Mouse (Mus musculus): ENCODE measurements around the gene Rab3c. TPM values are rescaled to one million over a fixed set of nuclear protein-coding genes. Genes with fewer than 3 reads are reported as not detected.
A peak's percentile ranks its signal among the peaks of the same experiment; 100 is the strongest.

The Rab3c gene
- total and polyA plus RNA-seq, 3 experiments: 0.16 to 0.20 TPM; not detected in 1

GRCm38 (mm10) chr13:110031886-110032285 lies 248.9 kb downstream of the Rab3c start:
- Histone ChIP-seq H3K9ac (ENCODE audit: low read depth, low read length) (no peak overlapping the region), H3K27me3 (ENCODE audit: control insufficient read depth, insufficient read depth, low read length) (no peaks in the 10 kb centered on the region), H3K4me3 (no peak overlapping the region), H3K4me1 (ENCODE audit: control insufficient read depth, insufficient read depth, low read length) (no peaks in the 10 kb centered on the region), H3K36me3 (ENCODE audit: control insufficient read depth, insufficient read depth, low read length) (no peaks in the 10 kb centered on the region), H3K79me2 (replicated peaks; ENCODE audit: control insufficient read depth, insufficient read depth, low read length) (no peaks in the 10 kb centered on the region), H3K27ac (no peak overlapping the region)
- TF ChIP-seq POLR2A (IDR thresholded peaks at IDR 0.05; ENCODE audit: insufficient read depth, low read depth, low read length): no peak
- TF ChIP-seq CTCF (IDR thresholded peaks at IDR 0.05): no peak
- no peak for TF ChIP-seq EP300 (IDR thresholded peaks at IDR 0.05; ENCODE audit: insufficient read depth, low read depth, low read length)
- WGBS: 31% methylated on average over 6 of the region's 6 CpGs
- intact Hi-C loops (cut with DNase I): no loop called here
- DNase-seq: no peak

- Histone ChIP-seq H3K79me2 (replicated peaks; ENCODE audit: control insufficient read depth, insufficient read depth, low read length) (no peaks in the 10 kb centered on the region), H3K4me1 (ENCODE audit: control insufficient read depth, insufficient read depth, low read length) (no peaks in the 10 kb centered on the region), H3K9ac (ENCODE audit: low read depth, low read length) (no peak overlapping the region), H3K27ac (no peak overlapping the region), H3K4me3 (no peak overlapping the region), H3K27me3 (ENCODE audit: control insufficient read depth, insufficient read depth, low read length) (no peaks in the 10 kb centered on the region), H3K36me3 (ENCODE audit: control insufficient read depth, insufficient read depth, low read length) (no peaks in the 10 kb centered on the region)
- DNase-seq: no peak
- TF ChIP-seq EP300 (IDR thresholded peaks at IDR 0.05; ENCODE audit: insufficient read depth, low read depth, low read length): no peak
- no peak for TF ChIP-seq CTCF (IDR thresholded peaks at IDR 0.05)
- no peak for TF ChIP-seq POLR2A (IDR thresholded peaks at IDR 0.05; ENCODE audit: insufficient read depth, low read depth, low read length)
- intact Hi-C loops (cut with DNase I): no loop called here
- 65% methylated on average over 8 of the region's 8 CpGs for WGBS
Observed at GRCm38 (mm10) chr13:110031061-110031460, 249.7 kb downstream of the Rab3c start.

- H3K36me3 ChIP-seq (ENCODE audit: control insufficient read depth, insufficient read depth, low read length): no peaks in the 10 kb centered on the region
- H3K27ac ChIP-seq: no peak overlapping the region
- 84% methylated on average over 10 of the region's 10 CpGs for WGBS
- no peaks in the 10 kb centered on the region for H3K27me3 ChIP-seq (ENCODE audit: control insufficient read depth, insufficient read depth, low read length)
- intact Hi-C loops (cut with DNase I): loop anchor here (5.0 kb wide), 1 partner anchor 247 kb away; no protein-coding TSS in a partner anchor
- H3K4me1 ChIP-seq (ENCODE audit: control insufficient read depth, insufficient read depth, low read length): no peaks in the 10 kb centered on the region
- TF ChIP-seq EP300 (IDR thresholded peaks at IDR 0.05; ENCODE audit: insufficient read depth, low read depth, low read length) (no peak), POLR2A (IDR thresholded peaks at IDR 0.05; ENCODE audit: insufficient read depth, low read depth, low read length) (no peak)
- H3K4me3 ChIP-seq: no peak overlapping the region
- H3K79me2 ChIP-seq (replicated peaks; ENCODE audit: control insufficient read depth, insufficient read depth, low read length): no peaks in the 10 kb centered on the region
- DNase-seq: no peak
- H3K9ac ChIP-seq (ENCODE audit: low read depth, low read length): no peak overlapping the region
Observed at GRCm38 (mm10) chr13:110024381-110025161, 256.2 kb downstream of the Rab3c start.

- intact Hi-C loops (cut with DNase I): loop anchor here (5.0 kb wide), 1 partner anchor 246 kb away; no protein-coding TSS in a partner anchor
- H3K36me3 ChIP-seq (ENCODE audit: control insufficient read depth, insufficient read depth, low read length): no peaks in the 10 kb centered on the region
- no peak overlapping the region for H3K27ac ChIP-seq
- DNase-seq: no peak
- peak; percentile 68 for TF ChIP-seq CTCF (IDR thresholded peaks at IDR 0.05)
- no peak for TF ChIP-seq EP300 (IDR thresholded peaks at IDR 0.05; ENCODE audit: insufficient read depth, low read depth, low read length)
- H3K4me1 ChIP-seq (ENCODE audit: control insufficient read depth, insufficient read depth, low read length): peaks cover 3% of the 10 kb centered on the region
- 76% methylated on average over 5 of the region's 5 CpGs for WGBS
- no peaks in the 10 kb centered on the region for H3K79me2 ChIP-seq (replicated peaks; ENCODE audit: control insufficient read depth, insufficient read depth, low read length)
- no peaks in the 10 kb centered on the region for H3K27me3 ChIP-seq (ENCODE audit: control insufficient read depth, insufficient read depth, low read length)
- no peak overlapping the region for H3K4me3 ChIP-seq
- H3K9ac ChIP-seq (ENCODE audit: low read depth, low read length): no peak overlapping the region
Observed at GRCm38 (mm10) chr13:110023031-110023430, 257.8 kb downstream of the Rab3c start.

GRCm38 (mm10) chr13:110019774-110020173 lies 261.0 kb downstream of the Rab3c start:
- H3K27me3 ChIP-seq (ENCODE audit: control insufficient read depth, insufficient read depth, low read length): no peaks in the 10 kb centered on the region
- 72% methylated on average over 9 of the region's 9 CpGs for WGBS
- no peaks in the 10 kb centered on the region for H3K79me2 ChIP-seq (replicated peaks; ENCODE audit: control insufficient read depth, insufficient read depth, low read length)
- no peak overlapping the region for H3K27ac ChIP-seq
- H3K4me3 ChIP-seq: no peak overlapping the region
- intact Hi-C loops (cut with DNase I): loop anchor here (2.0 to 5.0 kb wide), 2 partner anchors 31 to 242 kb away; no protein-coding TSS in a partner anchor
- H3K9ac ChIP-seq (ENCODE audit: low read depth, low read length): no peak overlapping the region
- peaks cover 3% of the 10 kb centered on the region for H3K4me1 ChIP-seq (ENCODE audit: control insufficient read depth, insufficient read depth, low read length)
- no peaks in the 10 kb centered on the region for H3K36me3 ChIP-seq (ENCODE audit: control insufficient read depth, insufficient read depth, low read length)
- TF ChIP-seq CTCF (IDR thresholded peaks at IDR 0.05): no peak
- TF ChIP-seq EP300 (IDR thresholded peaks at IDR 0.05; ENCODE audit: insufficient read depth, low read depth, low read length): no peak
- no peak for TF ChIP-seq POLR2A (IDR thresholded peaks at IDR 0.05; ENCODE audit: insufficient read depth, low read depth, low read length)
- no peak for DNase-seq

Data from heart, adult 2 months (tissue).